Mouse (Mus musculus): ENCODE data around the gene Ddi1.
"Not testable (repeated sequence)": the region's sequence is repeated elsewhere in the genome, so short reads cannot be mapped to it uniquely, and the experiment has no call there.

The Ddi1 gene

GRCm38 (mm10) chr9:6269796-6270280 lies at the start of gene Ddi1:
TSS of gene Ddi1 (minus strand) at chr9:6269846.
- no peak for DNase-seq

DNA sequence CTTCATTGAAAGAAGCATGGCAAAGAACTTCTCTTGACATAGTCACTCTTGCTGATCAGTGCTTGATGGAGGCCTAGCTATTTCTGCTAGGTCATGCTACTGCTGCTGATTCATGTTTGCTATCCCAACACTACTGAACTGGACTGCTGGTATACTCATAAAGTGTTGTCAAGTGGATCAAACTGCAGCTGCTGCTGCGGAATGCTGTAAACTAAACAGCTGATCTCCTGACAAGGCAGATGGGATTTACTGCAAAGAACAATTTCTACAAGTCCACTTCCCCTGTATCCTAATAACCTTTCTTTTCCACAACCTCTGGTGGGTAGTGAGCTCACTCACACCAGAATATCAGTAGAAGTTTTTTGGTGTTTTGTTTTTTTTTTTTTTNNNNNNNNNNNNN lies 47.5 kb upstream of the Ddi1 start:
- DNase-seq = no peak

- DNase-seq = no peak
Observed at GRCm38 (mm10) chr9:6305847-6306246, 36.2 kb upstream of the Ddi1 start.

DNA sequence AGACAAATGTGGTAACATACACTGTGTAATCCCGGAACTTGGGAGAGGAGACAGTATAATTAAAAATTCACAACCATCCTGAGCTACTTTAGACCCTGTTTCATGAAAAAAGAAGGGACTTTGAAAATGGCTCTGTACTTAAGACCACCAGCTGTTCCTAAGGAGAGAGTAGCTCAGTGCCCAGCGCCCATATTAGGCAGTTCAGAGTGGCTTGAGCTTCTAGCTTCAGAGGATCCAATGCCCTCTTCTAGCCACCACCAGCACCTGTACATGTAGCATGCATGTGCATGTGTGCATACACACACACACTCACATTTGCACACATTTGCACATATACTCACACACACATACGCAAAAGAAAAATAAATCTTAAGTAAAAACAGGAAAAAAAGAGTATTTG lies 34.9 kb upstream of the Ddi1 start:
- DNase-seq = no peak

DNA sequence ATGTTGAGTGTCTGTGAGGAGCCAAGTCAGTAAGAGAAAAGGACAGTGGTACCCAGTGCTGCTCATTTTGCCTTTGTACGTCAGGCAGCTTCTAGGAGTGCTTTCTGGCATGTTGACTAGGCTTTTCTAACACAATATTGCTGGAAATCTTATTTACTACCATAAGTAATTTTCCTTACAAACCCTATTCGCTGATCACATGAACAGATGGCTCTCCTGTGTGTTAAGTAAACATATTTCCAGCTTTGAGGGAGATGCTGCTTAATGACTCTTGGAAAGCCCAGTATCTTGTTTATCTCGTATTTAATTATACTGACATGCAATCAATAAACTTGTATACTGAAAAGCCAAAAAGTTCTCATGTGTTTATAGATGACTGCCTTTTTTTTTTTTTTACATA lies 32.4 kb upstream of the Ddi1 start:
- DNase-seq = no peak

GRCm38 (mm10) chr9:6298547-6298946 lies 28.9 kb upstream of the Ddi1 start:
- no peak for DNase-seq

- DNase-seq = no peak
Observed at GRCm38 (mm10) chr9:6289211-6289696, 19.6 kb upstream of the Ddi1 start.

DNA sequence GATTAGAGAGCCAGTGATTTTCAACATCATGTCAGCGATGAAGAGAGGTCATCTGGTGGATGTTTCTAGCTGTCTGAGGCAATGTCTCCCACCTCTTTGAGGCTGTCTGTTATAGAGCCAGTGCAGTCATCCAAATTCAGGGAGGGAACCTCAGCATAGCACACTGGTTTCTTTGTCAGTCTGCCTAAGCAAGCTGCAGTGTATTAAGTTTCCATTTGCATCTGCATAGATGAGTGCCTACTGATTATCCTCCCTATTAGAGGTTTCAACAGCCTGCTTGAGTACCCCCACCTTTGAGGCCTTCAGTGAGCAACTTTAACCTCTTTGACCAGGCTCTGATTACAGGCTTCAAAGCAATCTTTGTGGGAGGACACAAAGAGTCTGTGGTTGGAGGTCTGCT lies 17.1 kb upstream of the Ddi1 start:
- DNase-seq = no peak

DNA sequence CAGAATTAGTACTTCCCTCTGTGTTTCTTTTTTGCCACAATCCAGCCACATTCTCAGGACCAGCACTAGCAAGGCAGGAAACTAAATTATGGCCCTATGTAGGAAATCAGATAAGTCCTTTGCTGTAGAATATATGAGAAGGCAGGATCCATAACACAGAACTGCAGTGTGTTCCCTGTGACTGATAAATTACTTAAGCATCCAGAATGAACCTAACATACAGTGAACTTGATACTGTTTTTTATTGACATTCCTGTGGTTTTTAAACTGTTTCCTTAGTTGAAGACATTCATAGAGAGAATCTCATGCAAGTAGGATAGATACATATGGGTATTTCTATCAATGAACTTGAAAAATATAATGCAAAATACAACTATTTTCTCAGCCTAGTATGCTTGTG lies 7.9 kb upstream of the Ddi1 start:
- DNase-seq = no peak

- DNase-seq = no peak
Observed at GRCm38 (mm10) chr9:6276395-6276794, 6.7 kb upstream of the Ddi1 start.

DNA sequence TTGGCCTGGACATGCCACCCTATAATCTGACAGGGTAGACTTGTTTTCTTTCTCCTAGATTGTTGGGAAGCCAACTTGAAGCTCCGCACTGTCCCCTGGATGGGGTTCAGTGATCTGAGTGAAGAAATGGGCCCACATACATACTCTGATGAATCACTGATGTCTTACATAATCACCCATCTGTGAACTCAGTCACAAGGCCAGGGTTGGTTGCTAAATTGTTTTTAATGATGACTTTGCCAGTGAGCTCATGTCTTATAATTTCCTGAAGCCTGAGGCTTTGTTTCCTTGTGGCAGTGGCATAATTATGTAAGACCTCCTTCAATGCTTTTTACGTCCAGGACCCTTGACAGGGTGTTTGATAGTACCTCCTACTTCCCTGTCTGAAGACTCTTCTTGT lies 4.8 kb downstream of the Ddi1 start:
- no peak for DNase-seq

DNA sequence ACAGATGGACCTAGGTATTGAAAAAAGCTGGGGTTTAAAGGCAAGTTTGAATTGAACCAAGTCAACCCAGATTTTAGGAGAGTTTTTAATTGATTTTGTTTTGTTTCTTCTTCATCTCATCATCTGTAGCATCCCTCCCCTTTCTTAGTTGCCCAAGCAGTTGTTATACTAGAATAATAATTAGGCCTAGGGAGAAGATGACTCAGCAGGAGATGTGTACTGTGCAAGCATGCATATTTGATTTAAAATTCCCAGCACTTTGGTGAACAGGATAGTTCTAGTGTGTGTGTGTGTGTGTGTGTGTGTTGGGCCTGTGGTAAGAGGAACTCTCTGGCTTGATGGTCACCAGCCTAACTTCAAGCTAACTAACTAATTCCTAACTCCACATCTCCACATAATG lies 12.6 kb downstream of the Ddi1 start:
- DNase-seq = no peak

DNA sequence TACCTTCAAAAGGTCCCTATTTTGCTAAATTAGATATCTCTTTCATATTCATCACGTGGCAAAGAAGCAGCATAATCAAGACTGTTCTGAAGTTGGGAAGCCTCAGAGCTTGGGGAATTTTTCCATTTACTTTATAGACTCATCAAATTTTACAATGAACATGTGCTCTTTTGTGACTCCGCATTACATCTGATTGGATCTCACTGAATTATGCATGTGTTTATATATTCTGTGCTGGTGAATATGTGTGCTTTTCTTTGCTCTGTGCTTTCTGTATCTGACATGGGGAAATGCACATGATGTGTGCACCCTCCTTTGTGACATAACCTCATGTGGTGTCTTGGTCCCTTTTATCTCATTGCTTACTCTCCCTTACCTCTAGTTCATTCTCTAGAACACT lies 17.7 kb downstream of the Ddi1 start:
- no peak for DNase-seq

DNA sequence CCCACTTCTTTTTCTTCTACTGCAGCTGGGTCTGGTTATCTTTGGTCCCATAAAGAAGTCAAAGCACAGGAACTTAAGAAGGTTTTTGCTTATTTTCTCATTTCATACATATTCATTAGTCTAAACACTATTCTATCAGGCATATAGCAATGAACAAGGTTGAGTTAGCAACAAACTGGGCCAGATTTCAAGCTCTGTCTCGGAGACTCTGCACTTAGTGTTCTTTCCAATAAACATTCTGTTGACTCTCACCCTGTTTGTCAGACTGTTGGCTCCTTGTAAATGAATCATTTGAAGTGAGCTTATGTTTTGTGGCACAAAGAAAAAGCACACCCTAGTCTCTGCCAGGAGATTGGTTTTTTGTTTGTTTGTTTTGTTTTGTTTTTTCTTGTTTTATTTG lies 19.3 kb downstream of the Ddi1 start:
- no peak for DNase-seq

- not testable (repeated sequence) for DNase-seq
Observed at GRCm38 (mm10) chr9:6235982-6236381, 33.7 kb downstream of the Ddi1 start.

GRCm38 (mm10) chr9:6217505-6217904 lies 52.1 kb downstream of the Ddi1 start:
- no peak for DNase-seq

- no peak for DNase-seq
Observed at GRCm38 (mm10) chr9:6212862-6213261, 56.8 kb downstream of the Ddi1 start.

Data from kidney, adult 18-20 months (tissue).